ENCODE assay signal across 13 mouse cellular contexts in the genomic region with DNA sequence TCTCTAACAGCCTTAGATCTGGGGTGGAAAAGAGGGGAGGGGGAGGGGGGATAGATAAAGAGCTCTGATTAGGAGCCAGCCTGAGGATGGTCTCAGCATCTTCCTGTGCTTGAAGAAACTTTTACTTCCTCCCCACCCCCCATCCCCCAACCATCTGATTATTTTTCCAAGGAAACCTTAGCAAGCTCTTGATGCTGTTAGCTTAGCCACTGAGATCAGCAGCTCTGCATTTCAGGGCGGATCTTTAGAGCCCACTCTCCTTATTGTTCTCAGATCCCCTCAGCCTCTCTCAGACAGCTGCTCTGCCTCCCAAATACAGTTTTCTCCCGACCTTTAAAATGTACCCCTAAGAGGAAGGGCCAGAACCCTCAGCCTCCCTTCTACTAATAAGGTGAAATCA. TPM values are rescaled to one million over a fixed set of nuclear protein-coding genes. Genes with fewer than 3 reads are reported as not detected.
DNase-seq lines count a peak whose midpoint lies in the region; ATAC-seq and TF ChIP-seq lines count a peak whose summit lies in the region.
"Had no signal": no experiment of that assay in that cellular context is flagged by ENCODE, and none has a peak within 500 bp of the region (broad histone marks: within the 10 kb centered on the region; RNA-seq: fewer than 3 reads in every experiment).

No protein-coding gene starts in this region.

- peak overlapping the region; percentile 4; the same call in 1 of the 2 replicates for H3K4me3 ChIP-seq in heart, embryonic 15.5 days
- H3K4me3 ChIP-seq in embryonic facial prominence, embryonic 15.5 days (replicated peaks), result peak overlapping the region; percentile 87
- no peak overlapping the region for H3K4me3 ChIP-seq in hindbrain, embryonic 15.5 days
- no peak overlapping the region for H3K4me3 ChIP-seq in midbrain, postnatal 0 days (ENCODE audit: low read depth, low read length)

- H3K27ac ChIP-seq in heart, embryonic 15.5 days, result peak overlapping the region; percentile 68
- peak overlapping the region; percentile 71 for H3K27ac ChIP-seq in embryonic facial prominence, embryonic 15.5 days (replicated peaks)
- peak overlapping the region; percentile 43 for H3K27ac ChIP-seq in hindbrain, embryonic 15.5 days (replicated peaks)
- H3K27ac ChIP-seq in midbrain, postnatal 0 days (ENCODE audit: low read depth, low read length), result no peak overlapping the region

- H3K4me2 ChIP-seq in heart, embryonic 15.5 days, result peak overlapping the region; percentile 31
- H3K4me2 ChIP-seq in embryonic facial prominence, embryonic 15.5 days (replicated peaks), result peak overlapping the region; percentile 70
- peak overlapping the region; percentile 87 for H3K4me2 ChIP-seq in hindbrain, embryonic 15.5 days
- peak overlapping the region; percentile 36 for H3K4me2 ChIP-seq in midbrain, postnatal 0 days (ENCODE audit: low read depth, low read length, poor library complexity, severe bottlenecking)

- peaks cover 38% of the 10 kb centered on the region for H3K4me1 ChIP-seq in heart, embryonic 15.5 days (replicated peaks)
- peaks cover 43% of the 10 kb centered on the region for H3K4me1 ChIP-seq in embryonic facial prominence, embryonic 15.5 days
- peaks cover 48% of the 10 kb centered on the region for H3K4me1 ChIP-seq in hindbrain, embryonic 15.5 days (replicated peaks)
- peaks cover 17% of the 10 kb centered on the region for H3K4me1 ChIP-seq in midbrain, postnatal 0 days (ENCODE audit: insufficient read depth, low read length)

- 8% methylated on average over 2 of the region's 2 CpGs for WGBS in heart, embryonic 15.5 days
- 0% methylated on average over 2 of the region's 2 CpGs for WGBS in embryonic facial prominence, embryonic 15.5 days
- WGBS in hindbrain, embryonic 15.5 days, result 7% methylated on average over 2 of the region's 2 CpGs
- 2% methylated on average over 2 of the region's 2 CpGs for WGBS in midbrain, postnatal 0 days

- no peak for TF ChIP-seq CTCF in midbrain, postnatal 0 days (IDR thresholded peaks at IDR 0.05)

- H3K9ac ChIP-seq in heart, embryonic 15.5 days, result 0 out of 2 replicates have a peak overlapping the region, but pooled peaks have one; percentile 8
- H3K9ac ChIP-seq in embryonic facial prominence, embryonic 15.5 days, result no peak overlapping the region
- no peak overlapping the region for H3K9ac ChIP-seq in hindbrain, embryonic 15.5 days
- H3K9ac ChIP-seq in midbrain, postnatal 0 days (replicated peaks; ENCODE audit: low read length, poor library complexity, severe bottlenecking), result 0 out of 2 replicates have a peak overlapping the region, but pooled peaks have one; percentile 24

- no peak for ATAC-seq in heart, embryonic 15.5 days (replicated peaks; ENCODE audit: insufficient number of reproducible peaks, insufficient read depth, low FRiP score, low read depth)
- ATAC-seq in embryonic facial prominence, embryonic 15.5 days (ENCODE audit: insufficient number of reproducible peaks, low FRiP score, low TSS enrichment, low read depth), result no peak
- no peak for ATAC-seq in hindbrain, embryonic 15.5 days (ENCODE audit: low FRiP score, low read depth)
- no peak for ATAC-seq in midbrain, postnatal 0 days (ENCODE audit: low FRiP score)
- ATAC-seq in frontal cortex, adult (ENCODE audit: low TSS enrichment), result no peak
- ATAC-seq: activated CD4-positive, CD25-positive, alpha-beta regulatory T cell, adult 4 months had no signal

- peaks cover 16% of the 10 kb centered on the region for H3K36me3 ChIP-seq in heart, embryonic 15.5 days
- H3K36me3 ChIP-seq in embryonic facial prominence, embryonic 15.5 days, result peaks cover 43% of the 10 kb centered on the region
- peaks cover 28% of the 10 kb centered on the region for H3K36me3 ChIP-seq in hindbrain, embryonic 15.5 days
- peaks cover 24% of the 10 kb centered on the region for H3K36me3 ChIP-seq in midbrain, postnatal 0 days (ENCODE audit: insufficient read depth, low read length)

- H3K9me3 ChIP-seq in heart, embryonic 15.5 days (replicated peaks), result no peaks in the 10 kb centered on the region
- no peaks in the 10 kb centered on the region for H3K9me3 ChIP-seq in embryonic facial prominence, embryonic 15.5 days (replicated peaks)
- no peaks in the 10 kb centered on the region for H3K9me3 ChIP-seq in hindbrain, embryonic 15.5 days
- no peaks in the 10 kb centered on the region for H3K9me3 ChIP-seq in midbrain, postnatal 0 days (ENCODE audit: low read length)

- DNase-seq in heart, adult 9 months (ENCODE audit: low spot score in 2 of 2), result no peak
- DNase-seq in midbrain, postnatal 0 days (ENCODE audit: low spot score), result no peak
- DNase-seq in left cerebral cortex, postnatal 4 days, result no peak
- no peak for DNase-seq in left cerebral cortex, postnatal 14 days (ENCODE audit: low spot score in 2 of 2)
- DNase-seq: cerebellum, adult 18-20 months; layer of hippocampus, adult 9-11 months; retina, postnatal 1 day had no signal

- H3K27me3 ChIP-seq in heart, embryonic 15.5 days, result peaks cover 11% of the 10 kb centered on the region
- H3K27me3 ChIP-seq in embryonic facial prominence, embryonic 15.5 days, result no peaks in the 10 kb centered on the region
- no peaks in the 10 kb centered on the region for H3K27me3 ChIP-seq in hindbrain, embryonic 15.5 days
- no peaks in the 10 kb centered on the region for H3K27me3 ChIP-seq in midbrain, postnatal 0 days (ENCODE audit: insufficient read depth, low read length)

- intact Hi-C loops in left cerebral cortex, postnatal 4 days (cut with DNase I), result no loop called here
- intact Hi-C loops in left cerebral cortex, postnatal 14 days (cut with DNase I), result loop anchor here (5.0 to 10.0 kb wide), 2 partner anchors 59 to 274 kb away; no protein-coding TSS in a partner anchor

RNA-seq across cellular contexts. Expression of a gene that starts 4.4 kb away (rescaled TPM):
- polyA plus RNA-seq in heart, embryonic 15.5 days (2015; fragmentation: Nextera tagmentation; extraction: Ambion mirVana), result 12.3 and 15.1 TPM in 2 replicates
- 58.0 and 63.4 TPM in 2 replicates for polyA plus RNA-seq in embryonic facial prominence, embryonic 15.5 days (2015; fragmentation: Nextera tagmentation; extraction: Ambion mirVana)
- 19.4 and 20.6 TPM in 2 replicates for polyA plus RNA-seq in hindbrain, embryonic 15.5 days (2015; fragmentation: Nextera tagmentation; extraction: Ambion mirVana)
- total RNA-seq in midbrain, postnatal 0 days (2014; rRNA removed), result 9.2 and 10.9 TPM in 2 replicates
- 18.6 and 19.8 TPM in 2 replicates for polyA plus RNA-seq in midbrain, postnatal 0 days (2015; fragmentation: Nextera tagmentation; extraction: Ambion mirVana)
- 10 to 100 TPM; 36.7 to 39.6 TPM for total RNA-seq in left cerebral cortex, postnatal 4 days (2021)
- 10 to 100 TPM; 19.0 to 21.4 TPM for total RNA-seq in left cerebral cortex, postnatal 14 days (2021)
- total RNA-seq: CH12.LX had no signal
- polyA plus RNA-seq: activated CD4-positive, CD25-positive, alpha-beta regulatory T cell, adult 4 months had no signal

Comparison
In these comparisons a context has a peak if more than half of its experiments do, and no peak if none do; other contexts are left out.
1. H3K4me2 ChIP-seq: peak in every context shown above with its lines; median percentile 87 in hindbrain, embryonic 15.5 days; 70 in embryonic facial prominence, embryonic 15.5 days; 36 in midbrain, postnatal 0 days; 31 in heart, embryonic 15.5 days.
2. H3K4me3 ChIP-seq: peak in heart, embryonic 15.5 days (single experiment) and embryonic facial prominence, embryonic 15.5 days (single experiment); none in hindbrain, embryonic 15.5 days (single experiment) and midbrain, postnatal 0 days (single experiment).
3. H3K9ac ChIP-seq: peak in heart, embryonic 15.5 days (single experiment) and midbrain, postnatal 0 days (single experiment); none in embryonic facial prominence, embryonic 15.5 days (single experiment) and hindbrain, embryonic 15.5 days (single experiment).